Mouse (Mus musculus) stomach, postnatal 0 days (tissue): ENCODE data around the gene Cox4i2.

Source experiments
- CTCF ChIP-seq: IDR thresholded peaks from 2 replicates; pipeline ENCODE4 v1.5.1; 2016; ENCODE audit warnings: antibody characterized with exemption, low read depth, mild to moderate bottlenecking, moderate library complexity
- EP300 ChIP-seq: optimal IDR thresholded peaks from 2 replicates; pipeline ENCODE3; 2016; ENCODE audit warnings: antibody characterized with exemption

DNA sequence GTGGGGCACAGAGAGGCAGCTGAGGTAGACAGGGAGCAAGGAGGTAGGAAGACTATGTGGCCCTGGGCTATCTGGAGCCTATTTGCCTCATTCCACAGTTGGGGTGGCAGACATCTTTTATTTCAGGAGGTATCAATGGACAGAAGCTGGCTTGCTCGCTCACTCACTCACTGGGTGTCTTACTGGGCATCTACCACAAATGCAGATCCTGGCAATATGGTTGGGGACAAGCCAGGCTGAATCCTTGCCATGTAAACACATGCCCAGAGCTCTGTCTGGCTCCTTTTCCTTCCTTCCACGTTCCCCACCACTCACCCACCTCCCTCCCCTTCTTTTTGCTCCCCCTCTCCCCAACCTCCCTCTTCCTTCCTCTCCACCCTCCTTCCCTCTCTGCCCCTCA, 3.5 kb downstream of the Cox4i2 start:
- TF ChIP-seq CTCF (no peak), EP300 (no peak)
